Mouse (Mus musculus): ENCODE measurements at regions not wholly inside any gene's neighbourhood (a gene's known extent, or its start where the extent isn't known, plus 50 kb on each side); places are given as distances from the start of the nearest gene placed in this dataset.

GRCm38 (mm10) chr6:103196838-103197237 lies 313.5 kb upstream of the Chl1 start:
- Histone ChIP-seq H3K27ac (replicated peaks) (no peak overlapping the region), H3K27me3 (ENCODE audit: control insufficient read depth, insufficient read depth, low read length) (no peaks in the 10 kb centered on the region), H3K36me3 (ENCODE audit: control insufficient read depth, insufficient read depth, low read length) (no peaks in the 10 kb centered on the region), H3K4me2 (replicated peaks; ENCODE audit: low read depth) (no peak overlapping the region), H3K9ac (ENCODE audit: low read length) (no peak overlapping the region), H3K4me3 (ENCODE audit: low read depth, low read length) (no peak overlapping the region), H3K9me3 (ENCODE audit: control insufficient read depth, low read length) (no peaks in the 10 kb centered on the region), H3K4me1 (replicated peaks; ENCODE audit: control insufficient read depth, insufficient read depth) (no peaks in the 10 kb centered on the region)
- no peak for DNase-seq (ENCODE audit: low spot score)
- ATAC-seq (ENCODE audit: low FRiP score, low TSS enrichment), result no peak
- TF ChIP-seq EP300 (optimal IDR thresholded peaks at IDR 0.05) (no peak), CTCF (IDR thresholded peaks at IDR 0.05; ENCODE audit: low read depth) (no peak)
- WGBS, result 80% methylated on average over 6 of the region's 6 CpGs

- H3K4me2 ChIP-seq (replicated peaks; ENCODE audit: low read depth), result no peak overlapping the region
- DNase-seq (ENCODE audit: low spot score) (no peak), ATAC-seq (ENCODE audit: low FRiP score, low TSS enrichment) (no peak)
- no peak overlapping the region for H3K27ac ChIP-seq (replicated peaks)
- H3K27me3 ChIP-seq (ENCODE audit: control insufficient read depth, insufficient read depth, low read length), result no peaks in the 10 kb centered on the region
- no peaks in the 10 kb centered on the region for H3K36me3 ChIP-seq (ENCODE audit: control insufficient read depth, insufficient read depth, low read length)
- H3K4me3 ChIP-seq (ENCODE audit: low read depth, low read length), result no peak overlapping the region
- 12% methylated on average over 1 of the region's 1 CpGs for WGBS
- no peak overlapping the region for H3K9ac ChIP-seq (ENCODE audit: low read length)
- H3K4me1 ChIP-seq (replicated peaks; ENCODE audit: control insufficient read depth, insufficient read depth), result no peaks in the 10 kb centered on the region
- no peaks in the 10 kb centered on the region for H3K9me3 ChIP-seq (ENCODE audit: control insufficient read depth, low read length)
- TF ChIP-seq CTCF (IDR thresholded peaks at IDR 0.05; ENCODE audit: low read depth), result peak; percentile 69
- TF ChIP-seq EP300 (optimal IDR thresholded peaks at IDR 0.05), result no peak
These were observed 308.8 kb upstream of the Chl1 start for GRCm38 (mm10) chr6:103201605-103202004.

- H3K36me3 ChIP-seq (ENCODE audit: control insufficient read depth, insufficient read depth, low read length), result no peaks in the 10 kb centered on the region
- no peak overlapping the region for H3K9ac ChIP-seq (ENCODE audit: low read length)
- H3K4me1 ChIP-seq (replicated peaks; ENCODE audit: control insufficient read depth, insufficient read depth), result no peaks in the 10 kb centered on the region
- ATAC-seq (ENCODE audit: low FRiP score, low TSS enrichment) (no peak), DNase-seq (ENCODE audit: low spot score) (no peak)
- H3K27ac ChIP-seq (replicated peaks), result no peak overlapping the region
- TF ChIP-seq CTCF (IDR thresholded peaks at IDR 0.05; ENCODE audit: low read depth), result no peak
- no peak for TF ChIP-seq EP300 (optimal IDR thresholded peaks at IDR 0.05)
- H3K4me3 ChIP-seq (ENCODE audit: low read depth, low read length), result no peak overlapping the region
- H3K27me3 ChIP-seq (ENCODE audit: control insufficient read depth, insufficient read depth, low read length), result no peaks in the 10 kb centered on the region
- H3K4me2 ChIP-seq (replicated peaks; ENCODE audit: low read depth), result no peak overlapping the region
- no peaks in the 10 kb centered on the region for H3K9me3 ChIP-seq (ENCODE audit: control insufficient read depth, low read length)
These were observed 301.2 kb upstream of the Chl1 start for GRCm38 (mm10) chr6:103209202-103209601.

- Histone ChIP-seq H3K4me3 (ENCODE audit: low read depth, low read length) (no peak overlapping the region), H3K27ac (replicated peaks) (no peak overlapping the region), H3K4me1 (replicated peaks; ENCODE audit: control insufficient read depth, insufficient read depth) (no peaks in the 10 kb centered on the region), H3K9me3 (ENCODE audit: control insufficient read depth, low read length) (no peaks in the 10 kb centered on the region), H3K27me3 (ENCODE audit: control insufficient read depth, insufficient read depth, low read length) (no peaks in the 10 kb centered on the region), H3K4me2 (replicated peaks; ENCODE audit: low read depth) (no peak overlapping the region), H3K36me3 (ENCODE audit: control insufficient read depth, insufficient read depth, low read length) (no peaks in the 10 kb centered on the region), H3K9ac (ENCODE audit: low read length) (no peak overlapping the region)
- ATAC-seq (ENCODE audit: low FRiP score, low TSS enrichment) (no peak), DNase-seq (ENCODE audit: low spot score) (peak; percentile 14)
- TF ChIP-seq CTCF (IDR thresholded peaks at IDR 0.05; ENCODE audit: low read depth) (no peak), EP300 (optimal IDR thresholded peaks at IDR 0.05) (no peak)
- WGBS, result 43% methylated on average over 6 of the region's 6 CpGs
These were observed 297.2 kb upstream of the Chl1 start for GRCm38 (mm10) chr6:103213160-103213559.

- Histone ChIP-seq H3K4me3 (ENCODE audit: low read depth, low read length) (no peak overlapping the region), H3K9me3 (ENCODE audit: control insufficient read depth, low read length) (no peaks in the 10 kb centered on the region), H3K36me3 (ENCODE audit: control insufficient read depth, insufficient read depth, low read length) (no peaks in the 10 kb centered on the region), H3K4me2 (replicated peaks; ENCODE audit: low read depth) (no peak overlapping the region), H3K9ac (ENCODE audit: low read length) (no peak overlapping the region), H3K27ac (replicated peaks) (no peak overlapping the region), H3K27me3 (ENCODE audit: control insufficient read depth, insufficient read depth, low read length) (no peaks in the 10 kb centered on the region), H3K4me1 (replicated peaks; ENCODE audit: control insufficient read depth, insufficient read depth) (no peaks in the 10 kb centered on the region)
- TF ChIP-seq CTCF (IDR thresholded peaks at IDR 0.05; ENCODE audit: low read depth) (no peak), EP300 (optimal IDR thresholded peaks at IDR 0.05) (no peak)
- DNase-seq (ENCODE audit: low spot score) (no peak), ATAC-seq (ENCODE audit: low FRiP score, low TSS enrichment) (no peak)
These were observed 273.5 kb upstream of the Chl1 start for GRCm38 (mm10) chr6:103236896-103237295.

- no peaks in the 10 kb centered on the region for H3K9me3 ChIP-seq (ENCODE audit: control insufficient read depth, low read length)
- DNase-seq (ENCODE audit: low spot score) (no peak), ATAC-seq (ENCODE audit: low FRiP score, low TSS enrichment) (no peak)
- H3K27me3 ChIP-seq (ENCODE audit: control insufficient read depth, insufficient read depth, low read length), result no peaks in the 10 kb centered on the region
- no peaks in the 10 kb centered on the region for H3K36me3 ChIP-seq (ENCODE audit: control insufficient read depth, insufficient read depth, low read length)
- H3K4me1 ChIP-seq (replicated peaks; ENCODE audit: control insufficient read depth, insufficient read depth), result no peaks in the 10 kb centered on the region
- TF ChIP-seq EP300 (optimal IDR thresholded peaks at IDR 0.05), result no peak
- TF ChIP-seq CTCF (IDR thresholded peaks at IDR 0.05; ENCODE audit: low read depth), result no peak
- WGBS, result 82% methylated on average over 5 of the region's 5 CpGs
- H3K27ac ChIP-seq (replicated peaks), result no peak overlapping the region
- H3K9ac ChIP-seq (ENCODE audit: low read length), result no peak overlapping the region
- H3K4me3 ChIP-seq (ENCODE audit: low read depth, low read length), result no peak overlapping the region
- H3K4me2 ChIP-seq (replicated peaks; ENCODE audit: low read depth), result no peak overlapping the region
These were observed 241.4 kb upstream of the Chl1 start for GRCm38 (mm10) chr6:103268984-103269383.
